Mouse (Mus musculus) MEL (cell line): ENCODE data around the gene Vmn1r202. TPM values are rescaled to one million over a fixed set of nuclear protein-coding genes. Genes with fewer than 3 reads are reported as not detected.

Source experiments
- DNase-seq: peaks from one replicate; pipeline ENCODE4 v3.0.0; 2011; ENCODE audit warnings: low read depth, low spot score
- H3K27ac ChIP-seq: 2 replicates; pipeline ENCODE4 v1.5.1; 2012; ENCODE audit warnings: low read depth, mild to moderate bottlenecking, control low read depth, low read length, moderate library complexity; ENCODE audit not compliant: control insufficient read depth
- H3K27me3 ChIP-seq, 2 experiments: fragments of 150-350 bp in 1 of 2; sonication (generic) in 1 of 2; 2 replicates each; pipeline ENCODE4 v1.6.1; 2012; ENCODE audit warnings: low read length in 2 of 2, mild to moderate bottlenecking in 2 of 2, improper control_type of control experiment in 1 of 2, moderate library complexity in 1 of 2; ENCODE audit not compliant: insufficient read depth in 2 of 2, control insufficient read depth in 1 of 2
- H3K36me3 ChIP-seq, 2 experiments: 2 replicates each; pipeline ENCODE4 v1.6.1; 2012 to 2014; ENCODE audit warnings: low read length in 2 of 2, improper control_type of control experiment in 1 of 2, inconsistent platforms in 1 of 2, mild to moderate bottlenecking in 1 of 2; ENCODE audit not compliant: insufficient read depth in 2 of 2, control insufficient read depth in 1 of 2
- H3K4me1 ChIP-seq, 2 experiments: fragments of 150-350 bp in 1 of 2; sonication (generic) in 1 of 2; 2 replicates each; pipeline ENCODE4 v1.6.1; 2012; ENCODE audit warnings: low read length in 2 of 2, improper control_type of control experiment in 1 of 2, mild to moderate bottlenecking in 1 of 2; ENCODE audit not compliant: insufficient read depth in 2 of 2, control insufficient read depth in 1 of 2
- H3K4me3 ChIP-seq, 2 experiments: fragments of 150-350 bp in 1 of 2; sonication (generic) in 1 of 2; 2 replicates each; pipeline ENCODE4 v1.5.1; 2012; ENCODE audit warnings: low read depth in 2 of 2, low read length in 2 of 2, mild to moderate bottlenecking in 2 of 2, moderate library complexity in 2 of 2, control low read depth in 1 of 2, improper control_type of control experiment in 1 of 2; ENCODE audit not compliant: control insufficient read depth in 1 of 2, insufficient read depth in 1 of 2
- H3K79me2 ChIP-seq: 2 replicates; pipeline ENCODE4 v1.6.1; 2012; ENCODE audit warnings: mild to moderate bottlenecking, low read length, moderate library complexity; ENCODE audit not compliant: control insufficient read depth, poor library complexity, insufficient read depth
- H3K9ac ChIP-seq: 2 replicates; pipeline ENCODE4 v1.6.1; 2012; ENCODE audit warnings: low read depth, mild to moderate bottlenecking, control low read depth, low read length, moderate library complexity; ENCODE audit not compliant: control insufficient read depth, poor library complexity, severe bottlenecking
- H3K9me3 ChIP-seq: fragments of 150-350 bp; sonication (generic); replicated peaks from 2 replicates; pipeline ENCODE4 v1.6.1; 2012; ENCODE audit warnings: mild to moderate bottlenecking, low read length, improper control_type of control experiment, moderate library complexity; ENCODE audit not compliant: insufficient read depth
- EP300 ChIP-seq, 2 experiments: IDR thresholded peaks; 2 replicates each; pipeline ENCODE4 v1.6.1; 2011; ENCODE audit warnings: improper control_type of control experiment in 2 of 2, low read length in 2 of 2, low read depth in 1 of 2, mild to moderate bottlenecking in 1 of 2
- HCFC1 ChIP-seq: IDR thresholded peaks from 2 replicates; pipeline ENCODE4 v1.6.1; 2012; ENCODE audit warnings: low read depth, mild to moderate bottlenecking, inconsistent platforms, low read length, improper control_type of control experiment, moderate library complexity
- MAZ ChIP-seq: IDR thresholded peaks from 2 replicates; pipeline ENCODE4 v1.6.1; 2012; ENCODE audit warnings: low read depth, mild to moderate bottlenecking, inconsistent platforms, low read length, improper control_type of control experiment
- NRF1 ChIP-seq: IDR thresholded peaks from 2 replicates; pipeline ENCODE4 v1.6.1; 2014; ENCODE audit warnings: low read depth, mild to moderate bottlenecking, inconsistent platforms, low read length, improper control_type of control experiment, moderate library complexity; ENCODE audit not compliant: poor library complexity, insufficient read depth, severe bottlenecking
- POLR2A ChIP-seq, 2 experiments: IDR thresholded peaks; 2 replicates each; pipeline ENCODE4 v1.6.1; 2011 to 2012; ENCODE audit warnings: low read length in 2 of 2, mild to moderate bottlenecking in 2 of 2, control low read depth in 1 of 2, improper control_type of control experiment in 1 of 2, low read depth in 1 of 2, moderate library complexity in 1 of 2; ENCODE audit not compliant: control insufficient read depth in 1 of 2, insufficient read depth in 1 of 2, poor library complexity in 1 of 2
- RCOR1 ChIP-seq: IDR thresholded peaks from 2 replicates; pipeline ENCODE4 v1.6.1; 2012; ENCODE audit warnings: low read depth, mild to moderate bottlenecking, inconsistent platforms, low read length, improper control_type of control experiment
- TAL1 ChIP-seq: IDR thresholded peaks from 2 replicates; pipeline ENCODE4 v1.6.1; 2012; ENCODE audit warnings: mild to moderate bottlenecking, inconsistent platforms, low read length, moderate library complexity, mixed read lengths
- USF1 ChIP-seq: IDR thresholded peaks from 2 replicates; pipeline ENCODE4 v1.6.1; 2014; ENCODE audit warnings: low read depth, mild to moderate bottlenecking, inconsistent platforms, low read length, improper control_type of control experiment, moderate library complexity
- USF2 ChIP-seq, 2 experiments: IDR thresholded peaks; 2 replicates each; pipeline ENCODE4 v1.6.1; 2011 to 2012; ENCODE audit warnings: improper control_type of control experiment in 2 of 2, low read length in 2 of 2, borderline replicate concordance in 1 of 2, inconsistent platforms in 1 of 2, low read depth in 1 of 2, mild to moderate bottlenecking in 1 of 2; ENCODE audit not compliant: insufficient read depth in 1 of 2
- polyA plus RNA-seq, 2 experiments: library from polyadenylated mRNA; stranded (reverse) in 1 of 2; unstranded in 1 of 2; fragments of >175 nt in 1 of 2; fragments of >200 nt in 1 of 2; gene quantifications; 2 replicates each; pipeline versions ENCODE4 v1.2.1 to v1.2.4; 2012; ENCODE audit warnings: low replicate concordance in 2 of 2, low read depth in 1 of 2; ENCODE audit not compliant: insufficient read length in 2 of 2, insufficient read depth in 1 of 2, missing spikeins in 1 of 2
- total RNA-seq: library from RNA; depleted of rRNA; stranded (reverse); fragments of 300-350 nt; gene quantifications from 2 replicates; pipeline ENCODE4 v1.2.3, GENCODE M21; 2012; rRNA removed

The Vmn1r202 gene
- total and polyA plus RNA-seq, 3 experiments: not detected

- H3K27ac ChIP-seq: no peak overlapping the region
- no peaks in the 10 kb centered on the region for H3K79me2 ChIP-seq
- no peaks in the 10 kb centered on the region for H3K9me3 ChIP-seq
- TF ChIP-seq POLR2A (IDR thresholded peaks at IDR 0.05; ENCODE audit: control insufficient read depth in 1 of 2, insufficient read depth in 1 of 2, low read depth in 1 of 2, low read length in 2 of 2, poor library complexity in 1 of 2) (no peak), MAZ (no peak), NRF1 (no peak), RCOR1 (no peak), USF2 (IDR thresholded peaks at IDR 0.05; ENCODE audit: borderline replicate concordance in 1 of 2, insufficient read depth in 1 of 2, low read depth in 1 of 2, low read length in 2 of 2) (no peak), HCFC1 (no peak), TAL1 (no peak), EP300 (IDR thresholded peaks at IDR 0.05; ENCODE audit: low read depth in 1 of 2, low read length in 2 of 2) (no peak), USF1 (no peak)
- no peaks in the 10 kb centered on the region for H3K27me3 ChIP-seq
- H3K9ac ChIP-seq: no peak overlapping the region
- no peak for DNase-seq
- no peaks in the 10 kb centered on the region for H3K4me1 ChIP-seq
- no peaks in the 10 kb centered on the region for H3K36me3 ChIP-seq
- no peak overlapping the region for H3K4me3 ChIP-seq
Measured at GRCm38 (mm10) chr13:22455145-22455544, 50.0 kb downstream of the Vmn1r202 start.

Other genes with a start within 250 kb of the Vmn1r202 start
- gene Vmn1r195, start 234.9 kb downstream of the Vmn1r202 start, total RNA-seq: not detected in 2 replicates
- not detected for gene Vmn1r195, start 234.9 kb downstream of the Vmn1r202 start, polyA plus RNA-seq
- gene Vmn1r196, start 215.5 kb downstream of the Vmn1r202 start, total RNA-seq: 0.03 TPM in 1 of 2 replicates, not detected in the other
- not detected for gene Vmn1r196, start 215.5 kb downstream of the Vmn1r202 start, polyA plus RNA-seq
- gene Vmn1r197, start 180.8 kb downstream of the Vmn1r202 start, total RNA-seq: not detected in 2 replicates
- gene Vmn1r197, start 180.8 kb downstream of the Vmn1r202 start, polyA plus RNA-seq: not detected
- gene Vmn1r198, start 155.0 kb downstream of the Vmn1r202 start, total RNA-seq: not detected in 2 replicates
- gene Vmn1r198, start 155.0 kb downstream of the Vmn1r202 start, polyA plus RNA-seq: not detected
- not detected in 2 replicates for gene Vmn1r199, start 125.6 kb downstream of the Vmn1r202 start, total RNA-seq
- gene Vmn1r199, start 125.6 kb downstream of the Vmn1r202 start, polyA plus RNA-seq: not detected
- not detected in 2 replicates for gene Vmn1r200, start 115.0 kb downstream of the Vmn1r202 start, total RNA-seq
- not detected for gene Vmn1r200, start 115.0 kb downstream of the Vmn1r202 start, polyA plus RNA-seq
- not detected in 2 replicates for gene Vmn1r201, start 33.5 kb downstream of the Vmn1r202 start, total RNA-seq
- gene Vmn1r201, start 33.5 kb downstream of the Vmn1r202 start, polyA plus RNA-seq: not detected
- gene Vmn1r203, start 12.7 kb upstream of the Vmn1r202 start, total RNA-seq: 0.04 TPM in 1 of 2 replicates, not detected in the other
- under 1 TPM in 1 of 2 experiments, not detected in 1; 0.04 TPM for gene Vmn1r203, start 12.7 kb upstream of the Vmn1r202 start, polyA plus RNA-seq
- not detected in 2 replicates for gene Vmn1r204, start 47.8 kb upstream of the Vmn1r202 start, total RNA-seq
- not detected for gene Vmn1r204, start 47.8 kb upstream of the Vmn1r202 start, polyA plus RNA-seq
- not detected in 2 replicates for gene Vmn1r205, start 87.6 kb upstream of the Vmn1r202 start, total RNA-seq
- gene Vmn1r205, start 87.6 kb upstream of the Vmn1r202 start, polyA plus RNA-seq: not detected
- not detected in 2 replicates for gene Vmn1r206, start 118.9 kb upstream of the Vmn1r202 start, total RNA-seq
- gene Vmn1r206, start 118.9 kb upstream of the Vmn1r202 start, polyA plus RNA-seq: under 1 TPM in 1 of 2 experiments, not detected in 1; 0.03 TPM
- not detected in 2 replicates for gene Vmn1r207-ps, start 224.2 kb upstream of the Vmn1r202 start, total RNA-seq
- not detected for gene Vmn1r207-ps, start 224.2 kb upstream of the Vmn1r202 start, polyA plus RNA-seq